Mouse (Mus musculus) adrenal gland, adult 8-10 months (tissue): ENCODE measurements around the gene Slc35d1. TPM values are rescaled to one million over a fixed set of nuclear protein-coding genes. Genes with fewer than 3 reads are reported as not detected.

Experiments
- DNase-seq: peaks from one replicate; pipeline ENCODE4 v3.0.0; 2022
- total RNA-seq, 4 experiments: library from RNA; stranded (reverse); gene quantifications; 2 replicates each; pipeline ENCODE4 v1.2.4; 2022

The Slc35d1 gene
- 10 to 100 TPM; 16.6 to 25.4 (median 20.8) TPM for total RNA-seq

DNA sequence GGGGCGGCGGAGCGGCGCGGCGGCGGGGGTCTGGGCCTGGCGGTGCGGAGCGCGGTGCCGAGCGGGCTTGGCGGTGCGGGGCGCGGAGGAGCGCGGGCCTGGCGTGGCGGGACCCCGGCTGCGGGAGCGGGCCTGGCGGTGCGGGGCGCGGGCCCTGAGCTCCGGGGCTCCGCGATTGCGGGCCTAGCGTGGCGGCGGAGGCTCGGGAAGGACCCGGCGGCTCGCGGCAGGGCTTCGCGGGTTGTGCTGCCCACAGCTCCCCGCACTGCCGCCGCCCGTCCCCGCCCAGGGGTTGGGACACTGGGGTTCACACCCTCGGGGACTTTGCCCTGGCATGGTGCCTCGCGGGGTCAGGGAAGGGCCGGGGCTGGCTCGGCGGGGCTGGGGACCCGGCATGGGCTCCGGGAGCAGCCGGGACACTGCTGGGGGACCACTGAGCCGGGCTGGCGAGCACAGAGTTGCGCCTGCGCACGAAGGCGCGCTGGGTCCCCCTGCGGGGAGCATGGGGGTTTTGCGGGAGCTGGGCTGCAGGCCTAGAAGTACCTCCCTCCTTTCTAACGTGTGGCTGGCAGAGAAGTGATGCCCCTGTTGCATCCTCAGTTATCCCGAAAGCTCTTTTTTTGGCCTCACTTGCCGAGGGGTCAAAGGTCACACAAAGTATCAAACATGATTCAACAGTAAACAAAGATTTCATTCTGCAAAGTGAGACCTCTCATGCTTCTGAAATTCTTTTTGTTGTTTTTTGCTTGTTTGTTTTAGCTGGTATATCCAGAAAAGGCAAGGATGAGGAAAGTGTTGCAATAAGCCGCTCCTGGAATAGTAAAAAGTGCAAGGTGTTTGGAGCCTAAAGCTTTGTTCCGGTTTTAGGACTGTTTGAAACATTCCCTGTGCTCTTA is at the start of gene Slc35d1:
Slc35d1 (minus strand) TSS at position 240 of the 896 bp plus-strand sequence.
- DNase-seq, result peak; percentile 64

DNA sequence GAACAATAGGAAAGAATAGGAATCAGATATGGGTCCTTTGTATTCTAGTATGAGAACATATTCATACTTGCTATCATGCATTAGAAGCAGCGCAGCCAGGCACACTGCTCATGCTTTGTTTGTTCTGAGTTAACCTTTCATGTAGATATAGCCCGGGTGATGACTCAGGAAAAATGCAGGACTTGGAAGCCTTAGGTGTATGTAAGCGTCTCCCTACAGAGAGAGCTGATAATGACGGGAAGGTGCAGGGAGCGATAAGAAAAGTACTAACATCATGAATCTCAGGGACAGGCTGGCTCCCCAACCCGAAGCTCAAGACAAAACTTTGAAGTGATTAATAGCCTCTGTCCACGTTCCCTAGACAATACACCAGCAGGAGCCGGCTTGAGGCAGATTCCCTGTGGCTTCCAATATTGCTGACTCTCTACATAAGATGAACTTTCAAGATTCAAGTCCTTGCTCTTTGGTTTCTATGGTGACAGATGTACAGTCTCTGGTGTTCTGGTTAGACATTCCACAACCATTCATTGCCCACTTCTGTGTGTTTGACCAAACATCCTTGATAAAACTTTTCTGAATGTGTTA is 48.9 kb upstream of the Slc35d1 start:
- no peak for DNase-seq

DNA sequence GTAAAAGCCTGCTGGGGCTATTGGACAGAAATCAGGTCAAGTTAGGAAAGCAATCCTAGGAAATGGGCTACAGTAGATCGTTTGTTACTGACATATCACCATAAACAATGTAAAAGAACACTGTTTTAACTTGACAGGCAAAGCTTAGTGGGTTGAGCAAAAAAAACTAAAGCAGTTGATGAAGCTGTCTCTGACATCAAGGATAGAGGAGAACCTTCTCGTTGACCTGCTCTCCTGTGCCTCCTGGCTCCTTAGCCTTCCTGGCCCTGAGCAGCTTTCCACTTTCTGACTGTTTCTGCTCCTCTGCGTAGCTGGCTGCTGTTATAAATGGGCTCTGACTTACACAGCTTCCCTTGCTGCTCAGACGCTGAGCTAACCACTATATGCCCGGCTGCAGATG is 48.4 kb upstream of the Slc35d1 start:
- DNase-seq, result no peak

DNA sequence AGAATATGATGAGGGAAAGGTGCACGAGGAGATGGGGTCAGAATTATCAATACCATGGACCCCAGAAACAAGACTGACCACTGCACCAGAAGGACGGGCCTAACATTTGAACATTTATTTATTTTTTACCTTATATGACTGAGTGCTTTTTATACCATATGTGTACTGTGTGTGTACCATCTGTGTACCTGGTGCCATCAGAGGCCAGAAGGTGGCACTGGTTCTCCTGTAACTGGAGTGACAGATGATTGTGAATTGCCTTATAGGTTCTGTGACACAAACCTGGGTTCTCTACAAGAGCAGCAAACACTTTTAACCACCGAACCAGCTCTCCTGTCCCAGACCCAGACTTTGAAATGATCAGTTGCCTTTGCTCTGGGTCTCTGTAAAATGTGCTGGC is 43.9 kb upstream of the Slc35d1 start:
- no peak for DNase-seq

DNA sequence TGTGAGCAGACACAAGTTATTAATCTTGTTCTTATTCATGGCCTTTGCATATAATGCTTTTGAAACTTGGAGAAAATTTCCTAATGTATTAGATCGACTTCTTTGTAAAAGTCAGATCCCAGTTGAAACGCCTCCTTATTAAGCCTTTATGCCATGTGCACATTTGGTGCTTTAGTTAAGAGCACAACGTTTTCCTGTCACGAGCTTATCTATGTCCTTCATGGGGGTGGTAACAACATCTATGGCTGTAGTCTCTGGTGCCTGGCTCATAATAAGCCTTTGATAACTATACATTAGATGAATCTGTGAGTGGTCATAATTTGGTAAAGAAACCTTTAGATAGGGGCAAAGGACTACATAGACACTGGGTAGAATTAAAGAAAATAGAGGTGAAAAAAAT is 38.9 kb upstream of the Slc35d1 start:
- DNase-seq, result no peak

DNA sequence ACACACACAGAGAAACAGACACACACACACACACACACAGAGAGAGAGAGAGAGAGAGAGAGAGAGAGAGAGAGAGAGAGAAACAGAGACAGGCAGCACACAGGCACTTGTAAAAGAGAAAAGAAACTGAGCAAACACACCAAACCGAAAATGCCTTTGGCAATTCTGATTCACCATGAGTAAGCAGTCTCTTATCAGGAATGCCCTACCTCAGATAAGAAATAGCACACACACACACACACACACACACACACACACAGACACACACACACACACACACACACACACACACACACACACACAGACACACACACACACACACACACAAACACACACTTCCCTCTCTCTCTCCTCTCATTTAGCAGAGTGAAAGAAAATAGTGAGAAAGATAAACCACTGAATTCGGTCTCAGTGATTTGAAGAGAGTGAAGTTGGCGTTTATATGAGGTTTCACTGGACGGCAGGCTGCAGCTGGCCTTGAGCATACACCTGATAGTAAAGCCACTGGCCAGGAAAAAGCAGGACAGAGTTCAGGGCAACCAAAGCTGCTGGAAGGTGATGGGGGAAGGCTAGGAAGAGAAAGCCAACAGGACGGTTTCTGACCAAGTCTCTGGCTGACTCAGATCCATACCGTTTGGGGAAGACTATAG is 34.6 kb upstream of the Slc35d1 start:
- peak; percentile 30 for DNase-seq

DNA sequence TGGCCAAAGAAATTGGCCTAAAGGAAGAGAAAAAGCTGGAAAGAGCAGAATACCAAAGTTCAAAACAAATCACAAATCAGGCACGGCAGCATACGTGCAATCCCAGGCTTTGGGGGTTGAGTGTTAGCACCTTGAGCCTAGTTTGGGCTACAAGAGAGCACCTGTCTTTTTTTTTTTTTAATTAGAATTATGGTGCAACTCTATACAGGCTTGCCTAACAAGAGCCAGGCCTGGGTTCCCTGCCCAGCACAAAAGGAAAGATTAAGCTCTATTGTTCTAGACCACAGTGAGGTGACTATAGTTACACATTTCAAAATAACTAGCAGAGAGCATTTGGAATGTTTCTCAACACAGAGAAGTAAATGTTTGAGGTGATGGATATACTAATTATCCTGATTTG is 32.8 kb upstream of the Slc35d1 start:
- no peak for DNase-seq

DNA sequence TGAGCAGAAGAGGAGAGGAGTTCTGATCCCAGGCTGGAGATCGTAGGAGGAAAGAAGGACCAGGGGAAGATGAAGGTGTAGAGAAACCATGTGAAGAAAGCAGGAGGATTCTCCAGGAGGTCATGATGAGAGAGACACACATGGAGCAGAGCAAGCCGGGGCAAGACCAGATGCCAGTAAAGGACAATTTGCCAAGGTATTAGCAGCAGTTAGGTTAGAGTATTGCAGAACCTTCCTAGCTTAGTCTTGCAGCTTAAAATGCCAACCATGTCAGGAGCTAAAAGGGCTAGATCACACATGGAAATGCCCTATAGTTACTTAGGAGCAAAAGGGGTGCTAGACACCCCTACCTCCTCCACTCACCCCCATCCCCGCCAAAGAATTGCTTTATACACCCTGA is 32.3 kb upstream of the Slc35d1 start:
- no peak for DNase-seq

DNA sequence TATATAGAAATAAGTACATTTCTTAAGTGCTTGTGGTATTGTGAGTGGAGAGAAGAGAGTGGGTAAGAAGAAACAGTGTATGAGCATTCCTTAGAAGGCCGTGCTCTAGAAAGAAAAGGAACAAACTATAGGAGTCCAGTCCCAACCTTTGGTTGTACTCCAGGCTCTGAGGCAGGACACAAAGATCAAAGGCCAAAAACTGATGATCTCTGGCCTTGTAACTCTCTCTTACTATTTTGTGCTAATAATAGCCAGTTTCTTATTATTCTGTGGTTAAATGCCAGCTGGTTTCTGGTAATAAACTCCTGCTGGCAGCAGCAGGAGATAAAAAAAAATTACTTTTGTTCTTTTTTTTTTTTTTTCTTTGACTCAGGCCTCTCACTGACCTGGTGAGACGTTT is 17.2 kb upstream of the Slc35d1 start:
- DNase-seq, result no peak

DNA sequence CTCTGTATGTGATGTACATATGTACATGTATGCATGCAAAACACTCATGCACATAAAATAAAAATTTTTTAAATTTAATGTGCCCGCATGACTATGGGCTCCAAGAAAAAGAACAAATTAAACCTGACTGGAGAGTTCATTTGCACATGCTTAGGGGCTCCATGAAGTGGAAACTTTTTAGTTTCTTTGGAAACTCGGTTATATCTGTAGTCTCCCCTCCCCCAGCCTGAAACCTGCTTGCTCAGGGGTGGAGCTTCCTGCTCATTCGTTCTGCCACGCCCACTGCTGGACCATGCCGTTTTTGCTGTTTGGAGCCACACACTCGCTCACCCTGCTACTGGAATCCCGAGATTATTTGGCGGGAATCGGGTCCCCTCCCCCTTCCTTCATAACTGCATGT is 7.9 kb upstream of the Slc35d1 start:
- no peak for DNase-seq

DNA sequence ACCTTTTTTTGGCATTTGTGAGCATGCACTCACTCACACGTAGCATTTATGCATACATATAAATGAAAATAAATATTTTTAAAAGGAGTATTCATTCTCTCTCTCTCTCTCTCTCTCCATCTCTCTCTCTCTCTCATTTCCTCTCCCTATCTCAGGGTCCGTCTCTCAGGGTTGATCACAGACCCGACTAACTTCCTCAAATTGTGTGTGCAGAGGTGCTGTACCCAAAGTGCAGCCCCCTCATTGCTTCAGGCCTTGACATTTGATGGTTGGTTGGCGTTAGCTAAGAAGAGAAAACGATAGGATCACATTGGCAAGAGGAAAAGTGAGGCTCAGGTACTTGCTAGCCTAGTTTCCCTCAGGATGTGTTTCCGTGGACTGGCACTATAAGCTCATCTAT is 6.8 kb upstream of the Slc35d1 start:
- DNase-seq, result no peak

DNA sequence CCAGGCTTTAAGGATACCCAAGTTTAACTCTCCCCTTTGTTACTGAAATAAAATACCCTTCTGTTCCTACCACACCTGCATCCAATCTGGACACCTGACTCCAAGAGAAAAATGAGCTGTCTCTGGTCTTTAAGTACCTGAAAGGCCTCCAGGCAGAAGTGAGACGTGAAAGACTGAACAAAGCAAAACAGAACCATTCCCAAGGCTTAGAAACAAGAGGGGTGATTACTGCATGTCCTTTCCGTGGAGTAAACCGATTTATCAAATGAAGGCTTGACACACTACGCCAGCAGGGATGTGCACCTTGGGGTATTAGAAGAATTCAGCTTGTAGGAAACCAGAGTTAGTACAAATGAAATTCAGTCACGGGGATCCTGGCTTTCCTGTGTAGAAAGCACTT is 4.0 kb upstream of the Slc35d1 start:
- no peak for DNase-seq

DNA sequence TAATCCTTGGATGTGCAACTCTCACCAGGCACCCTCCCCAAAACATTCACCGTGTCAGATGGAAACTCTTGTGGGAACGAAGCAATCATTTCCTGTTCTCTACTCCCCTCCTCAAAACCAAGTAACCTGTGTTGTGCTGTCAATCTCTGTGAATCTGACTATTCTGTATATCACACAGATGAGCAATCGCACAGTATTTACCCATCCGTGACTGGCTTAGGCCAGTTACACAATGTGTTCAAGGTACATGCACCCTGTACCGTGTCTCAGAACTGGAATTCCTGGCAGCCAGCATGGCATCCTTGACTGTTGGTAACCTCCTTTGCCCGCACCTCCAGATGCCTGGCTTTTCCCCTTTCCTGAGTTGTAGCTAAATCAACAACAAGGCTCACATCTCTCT is 1.1 kb upstream of the Slc35d1 start:
- no peak for DNase-seq

DNA sequence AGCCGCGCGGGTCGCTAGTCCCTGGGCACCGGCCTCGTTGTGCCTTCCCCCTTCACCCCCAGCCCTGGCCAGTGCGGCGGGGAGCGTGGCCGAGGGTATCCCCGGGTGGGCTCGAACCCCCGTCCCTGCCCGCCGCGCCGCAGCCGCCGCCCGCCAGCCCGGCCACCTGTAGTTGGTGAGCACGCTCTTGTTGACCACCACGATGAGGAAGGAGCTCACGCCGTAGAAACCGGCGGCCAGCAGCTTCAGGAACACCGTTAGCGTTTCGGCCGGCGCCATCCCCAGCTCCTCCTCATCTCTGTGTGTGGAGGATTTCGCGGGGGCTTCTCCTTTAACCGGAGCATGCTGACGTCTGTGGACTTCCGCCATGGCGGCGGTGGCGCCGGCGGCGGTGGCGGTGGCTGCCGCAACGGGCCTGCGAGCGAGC is 453 bp downstream of the Slc35d1 start:
- peak; percentile 52 for DNase-seq

DNA sequence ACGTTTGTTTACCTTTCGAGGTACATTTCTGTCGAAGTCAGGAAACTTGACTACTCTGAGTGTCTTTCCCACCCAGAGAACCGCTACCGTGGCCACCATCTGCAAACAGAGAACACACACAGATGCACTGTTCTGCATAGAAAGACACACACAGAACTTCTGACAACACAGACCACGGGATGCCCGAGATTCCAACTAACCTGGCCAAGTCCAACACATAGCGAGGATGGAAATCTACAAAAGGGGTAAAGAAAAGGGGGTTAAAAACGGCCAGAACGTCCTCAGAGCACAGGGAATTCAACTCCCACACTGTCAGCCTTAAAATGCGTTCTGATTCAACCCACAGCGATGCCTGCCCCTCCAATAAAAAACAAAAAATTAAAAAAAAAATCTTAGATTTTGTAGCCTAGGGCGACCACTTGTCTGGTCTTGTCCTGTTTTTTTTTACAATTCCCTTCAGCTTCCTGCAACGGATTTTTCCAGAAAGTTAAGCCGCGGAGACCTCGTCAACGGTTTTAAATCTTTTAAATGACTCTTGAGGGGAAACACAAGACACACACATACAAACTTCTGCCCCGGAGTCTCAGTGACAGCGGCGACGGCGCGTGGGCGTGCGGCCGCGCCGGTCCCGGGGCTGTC is 986 bp downstream of the Slc35d1 start:
- DNase-seq, result no peak

DNA sequence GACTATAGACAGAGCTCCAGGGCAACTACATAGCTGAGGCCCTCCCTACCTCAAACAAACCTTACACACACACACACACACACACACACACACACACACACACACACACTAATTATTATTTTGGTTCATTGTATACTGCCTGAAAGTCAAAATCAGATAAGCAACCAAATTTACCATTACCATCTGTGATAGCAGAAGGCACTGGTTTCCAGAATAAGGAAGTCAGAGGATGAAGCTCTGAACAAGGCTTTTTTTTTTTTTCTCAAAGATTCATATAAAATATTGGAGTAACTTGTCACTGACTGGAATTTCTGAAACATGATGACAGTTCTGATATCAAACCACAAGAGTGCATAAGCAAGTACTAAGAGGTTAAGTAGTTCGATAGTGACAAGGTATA is 6.4 kb downstream of the Slc35d1 start:
- no peak for DNase-seq

DNA sequence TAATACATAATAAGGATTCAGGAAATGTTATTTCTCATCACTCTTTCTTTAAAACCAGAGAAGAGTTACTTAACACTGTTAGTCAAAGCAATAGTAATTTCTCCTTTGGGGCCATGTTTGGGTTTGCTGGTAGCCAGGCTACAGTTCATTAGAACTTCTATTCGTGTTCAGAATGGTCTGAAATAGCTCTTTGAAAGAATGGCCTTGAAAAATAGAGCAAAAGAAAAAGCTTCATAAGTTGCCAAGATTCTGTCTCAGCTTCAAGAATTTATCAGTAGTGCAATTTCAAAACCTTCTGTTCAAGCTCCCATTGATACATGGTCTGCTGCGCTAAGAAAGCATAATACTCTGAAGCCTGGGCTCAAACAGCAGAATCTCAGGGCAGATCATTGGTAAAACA is 11.3 kb downstream of the Slc35d1 start:
- DNase-seq, result no peak

DNA sequence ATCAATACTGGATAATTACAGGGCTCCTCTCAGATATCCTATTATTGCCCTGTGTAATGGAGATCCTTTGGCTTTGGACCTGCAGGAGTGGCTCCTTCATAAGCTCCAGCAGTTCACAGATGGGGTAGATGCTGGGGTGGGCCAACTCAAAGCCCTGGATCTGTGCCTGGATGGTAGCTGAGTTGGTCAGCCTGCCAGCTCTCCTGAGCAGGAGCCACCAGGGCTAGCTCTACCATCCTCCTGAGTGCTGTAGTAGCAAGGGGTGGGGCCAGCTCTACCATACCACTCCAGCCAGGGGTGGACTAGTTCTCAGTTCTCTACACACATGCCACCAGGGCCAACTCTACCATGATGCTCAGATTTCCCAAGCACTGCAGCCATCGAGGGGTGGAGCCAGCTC is 14.9 kb downstream of the Slc35d1 start:
- DNase-seq, result no peak

DNA sequence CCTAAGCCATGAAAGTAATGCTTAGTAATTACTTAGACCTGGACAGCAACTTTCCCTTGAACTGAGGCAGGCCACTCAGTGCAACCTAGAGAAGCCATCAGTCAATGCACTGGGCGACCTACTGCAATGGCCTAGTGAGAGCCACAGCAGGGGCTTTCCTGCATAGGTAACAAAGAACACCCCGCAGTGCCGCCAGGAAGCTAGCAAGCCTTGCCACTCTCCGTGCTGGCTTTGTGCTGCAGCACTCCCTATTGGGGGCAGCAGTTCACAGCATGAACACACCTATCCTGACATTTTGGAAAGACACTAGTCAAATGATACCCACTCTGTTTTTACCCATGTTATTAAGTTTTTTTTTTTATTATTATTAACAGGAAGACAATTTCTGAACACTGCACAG is 15.9 kb downstream of the Slc35d1 start:
- no peak for DNase-seq

DNA sequence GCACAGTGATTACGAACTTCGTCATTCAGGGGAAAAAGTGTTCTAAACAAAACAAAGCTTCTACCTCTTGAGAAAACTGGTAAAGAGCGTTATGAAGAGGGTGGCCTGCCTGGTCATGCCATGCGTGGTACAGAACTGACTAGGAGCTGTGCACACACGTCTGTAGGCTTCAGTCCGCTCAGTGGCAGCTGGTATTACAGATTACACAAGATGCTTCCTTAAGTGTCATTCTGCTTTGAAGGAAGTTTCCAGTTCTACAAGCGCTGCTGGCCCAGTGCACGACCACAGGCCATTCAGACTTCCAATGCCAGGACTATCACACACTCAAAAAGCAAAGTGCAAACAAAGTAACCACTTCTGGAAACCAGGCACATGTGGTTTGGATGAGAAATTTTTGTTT is 17.6 kb downstream of the Slc35d1 start:
- no peak for DNase-seq

DNA sequence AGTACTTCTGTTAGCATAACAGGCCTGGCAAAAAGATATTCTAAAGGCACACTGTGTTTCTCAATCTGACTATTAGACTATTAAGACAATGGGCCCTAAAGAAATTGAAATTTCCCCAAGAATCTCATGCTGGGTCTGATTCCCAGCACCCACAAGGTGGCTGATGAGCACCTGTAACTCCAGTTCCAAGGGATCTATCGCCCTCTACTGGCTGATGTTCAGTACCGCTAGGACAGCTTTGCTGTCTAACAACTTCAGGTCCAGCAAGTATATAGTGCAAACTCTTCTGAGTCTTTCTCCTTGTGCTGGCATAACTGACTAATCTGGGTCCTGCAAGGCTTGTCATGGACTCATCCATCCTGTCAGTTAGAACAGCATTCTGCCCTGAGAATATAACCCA is 22.5 kb downstream of the Slc35d1 start:
- DNase-seq, result no peak

DNA sequence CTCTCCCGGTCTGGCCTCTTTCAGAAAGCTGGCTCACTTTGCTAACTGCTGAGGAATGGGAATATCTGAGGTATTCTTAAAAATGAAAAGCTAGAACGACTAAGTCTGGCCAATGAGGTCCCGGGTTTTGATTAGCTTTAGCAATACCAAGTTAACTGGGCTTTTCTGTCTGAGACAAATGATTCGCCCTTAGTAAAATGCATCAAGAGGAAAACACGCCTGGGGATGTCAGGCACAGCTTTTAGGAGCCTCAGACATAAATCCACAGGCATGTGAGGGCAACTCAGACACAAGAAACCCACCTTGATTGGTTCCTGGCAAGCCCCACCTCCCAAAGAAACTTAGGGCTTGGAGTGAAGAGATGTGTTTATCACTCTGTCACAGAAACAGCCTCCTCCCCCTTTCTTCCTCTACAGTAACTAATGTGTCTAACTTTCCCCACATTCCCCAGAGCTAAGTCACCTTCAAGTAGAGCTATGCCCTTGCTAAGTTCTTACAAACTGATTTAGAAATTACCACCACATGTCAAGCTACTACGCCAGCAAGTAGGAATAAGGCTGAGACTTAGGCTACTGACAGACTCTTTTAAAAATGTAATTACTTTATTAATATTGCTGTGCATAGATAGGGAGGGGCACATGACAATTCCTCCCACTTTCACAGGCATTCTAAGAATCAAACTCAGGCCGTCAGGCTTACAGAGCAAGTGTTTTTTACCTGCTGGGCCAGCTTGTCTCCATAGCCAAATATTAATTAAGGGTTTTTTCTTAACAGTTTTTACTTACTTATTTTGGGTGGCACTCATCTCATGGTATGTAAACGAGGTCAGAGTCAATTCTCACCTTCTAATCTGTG is 26.0 kb downstream of the Slc35d1 start:
- DNase-seq, result no peak
